Mouse (Mus musculus): ENCODE measurements around the gene Pyroxd1. TPM values are rescaled to one million over a fixed set of nuclear protein-coding genes. Genes with fewer than 3 reads are reported as not detected.

The Pyroxd1 gene
- polyA plus RNA-seq, 1 experiment from 2014 or later = 17.1 TPM

GRCm38 (mm10) chr6:142379961-142380360 lies 34.5 kb downstream of the Pyroxd1 start:
- no peak for ATAC-seq (ENCODE audit: insufficient read depth, low FRiP score, low read depth)
- Histone ChIP-seq H3K4me3 (replicated peaks) (no peak overlapping the region), H3K9me3 (no peaks in the 10 kb centered on the region), H3K9ac (no peak overlapping the region), H3K4me1 (no peaks in the 10 kb centered on the region), H3K27me3 (replicated peaks) (no peaks in the 10 kb centered on the region), H3K4me2 (no peak overlapping the region), H3K27ac (no peak overlapping the region), H3K36me3 (peaks cover 4% of the 10 kb centered on the region; the same call in 1 of the 2 replicates)
- 91% methylated on average over 6 of the region's 6 CpGs for WGBS

- Histone ChIP-seq H3K4me3 (replicated peaks) (no peak overlapping the region), H3K27me3 (replicated peaks) (no peaks in the 10 kb centered on the region), H3K4me1 (no peaks in the 10 kb centered on the region), H3K27ac (no peak overlapping the region), H3K9ac (no peak overlapping the region), H3K36me3 (no peaks in the 10 kb centered on the region), H3K4me2 (no peak overlapping the region), H3K9me3 (no peaks in the 10 kb centered on the region)
- 86% methylated on average over 7 of the region's 7 CpGs for WGBS
- no peak for ATAC-seq (ENCODE audit: insufficient read depth, low FRiP score, low read depth)
Measured at GRCm38 (mm10) chr6:142381615-142382014, 36.2 kb downstream of the Pyroxd1 start.

GRCm38 (mm10) chr6:142384521-142384920 lies 39.1 kb downstream of the Pyroxd1 start:
- ATAC-seq (ENCODE audit: insufficient read depth, low FRiP score, low read depth) = no peak
- Histone ChIP-seq H3K4me1 (peaks cover 12% of the 10 kb centered on the region; the same call in 1 of the 2 replicates), H3K36me3 (no peaks in the 10 kb centered on the region), H3K4me2 (no peak overlapping the region), H3K9ac (no peak overlapping the region), H3K9me3 (no peaks in the 10 kb centered on the region), H3K27me3 (replicated peaks) (no peaks in the 10 kb centered on the region), H3K27ac (no peak overlapping the region), H3K4me3 (replicated peaks) (no peak overlapping the region)
- 90% methylated on average over 9 of the region's 9 CpGs for WGBS

- H3K27ac ChIP-seq = no peak overlapping the region
- ATAC-seq (ENCODE audit: insufficient read depth, low FRiP score, low read depth) = peak; percentile 71
- peaks cover 12% of the 10 kb centered on the region; the same call in 1 of the 2 replicates for H3K4me1 ChIP-seq
- H3K4me2 ChIP-seq = peak overlapping the region; percentile 69
- 4% methylated on average over 31 of the region's 31 CpGs for WGBS
- H3K36me3 ChIP-seq = no peaks in the 10 kb centered on the region
- H3K9ac ChIP-seq = peak overlapping the region; percentile 44
- peak overlapping the region; percentile 99 for H3K4me3 ChIP-seq (replicated peaks)
- H3K27me3 ChIP-seq (replicated peaks) = no peaks in the 10 kb centered on the region
- H3K9me3 ChIP-seq = no peaks in the 10 kb centered on the region
Measured at GRCm38 (mm10) chr6:142386285-142387010, 41.0 kb downstream of the Pyroxd1 start.

GRCm38 (mm10) chr6:142387011-142387754 lies 41.7 kb downstream of the Pyroxd1 start, which contains the start of the genes Recql and Golt1b:
Gene Recql (minus strand): TSS chr6:142387087.
Gene Golt1b (plus strand): TSS chr6:142387221.
- no peaks in the 10 kb centered on the region for H3K9me3 ChIP-seq
- peak within 1 kb of the TSS; percentile 70 for H3K4me2 ChIP-seq
- H3K36me3 ChIP-seq = no peaks in the 10 kb centered on the region
- H3K4me1 ChIP-seq = peaks cover 12% of the 10 kb centered on the region; the same call in 1 of the 2 replicates
- H3K27ac ChIP-seq = no peak within 1 kb of the TSS
- H3K9ac ChIP-seq = peak within 1 kb of the TSS; percentile 93
- no peaks in the 10 kb centered on the region for H3K27me3 ChIP-seq (replicated peaks)
- H3K4me3 ChIP-seq (replicated peaks) = peak within 1 kb of the TSS; percentile 99
- WGBS = under 1% methylated on average over 87 of the region's 87 CpGs
- ATAC-seq (ENCODE audit: insufficient read depth, low FRiP score, low read depth) = peak; percentile 100

- Histone ChIP-seq H3K4me2 (peak overlapping the region; percentile 70), H3K27ac (no peak overlapping the region), H3K4me1 (peaks cover 12% of the 10 kb centered on the region; the same call in 1 of the 2 replicates), H3K27me3 (replicated peaks) (no peaks in the 10 kb centered on the region), H3K9ac (peak overlapping the region; percentile 93), H3K36me3 (peaks cover under 1% of the 10 kb centered on the region; the same call in 1 of the 2 replicates), H3K4me3 (replicated peaks) (peak overlapping the region; percentile 99), H3K9me3 (no peaks in the 10 kb centered on the region)
- ATAC-seq (ENCODE audit: insufficient read depth, low FRiP score, low read depth) = no peak
- 15% methylated on average over 8 of the region's 8 CpGs for WGBS
Measured at GRCm38 (mm10) chr6:142387755-142388271, 42.4 kb downstream of the Pyroxd1 start.

- Histone ChIP-seq H3K4me3 (replicated peaks) (no peak overlapping the region), H3K9me3 (no peaks in the 10 kb centered on the region), H3K4me1 (peaks cover 12% of the 10 kb centered on the region; the same call in 1 of the 2 replicates), H3K4me2 (no peak overlapping the region), H3K36me3 (peaks cover 8% of the 10 kb centered on the region; the same call in 1 of the 2 replicates), H3K27me3 (replicated peaks) (no peaks in the 10 kb centered on the region), H3K9ac (no peak overlapping the region), H3K27ac (no peak overlapping the region)
- ATAC-seq (ENCODE audit: insufficient read depth, low FRiP score, low read depth) = no peak
- WGBS = 83% methylated on average over 2 of the region's 2 CpGs
Measured at GRCm38 (mm10) chr6:142389101-142389500, 43.6 kb downstream of the Pyroxd1 start.

- Histone ChIP-seq H3K9ac (no peak overlapping the region), H3K4me2 (no peak overlapping the region), H3K36me3 (peaks cover 19% of the 10 kb centered on the region), H3K27me3 (replicated peaks) (no peaks in the 10 kb centered on the region), H3K4me3 (replicated peaks) (no peak overlapping the region), H3K27ac (no peak overlapping the region), H3K9me3 (no peaks in the 10 kb centered on the region), H3K4me1 (peaks cover 12% of the 10 kb centered on the region; the same call in 1 of the 2 replicates)
- ATAC-seq (ENCODE audit: insufficient read depth, low FRiP score, low read depth) = no peak
- WGBS = 74% methylated on average over 5 of the region's 5 CpGs
Measured at GRCm38 (mm10) chr6:142392312-142392711, 46.9 kb downstream of the Pyroxd1 start.

GRCm38 (mm10) chr6:142394669-142395068 lies 49.2 kb downstream of the Pyroxd1 start:
- WGBS = 85% methylated on average over 5 of the region's 5 CpGs
- no peak overlapping the region for H3K4me3 ChIP-seq (replicated peaks)
- H3K4me2 ChIP-seq = no peak overlapping the region
- H3K36me3 ChIP-seq = peaks cover 19% of the 10 kb centered on the region
- ATAC-seq (ENCODE audit: insufficient read depth, low FRiP score, low read depth) = no peak
- H3K9me3 ChIP-seq = no peaks in the 10 kb centered on the region
- H3K27me3 ChIP-seq (replicated peaks) = no peaks in the 10 kb centered on the region
- H3K9ac ChIP-seq = no peak overlapping the region
- no peaks in the 10 kb centered on the region for H3K4me1 ChIP-seq
- no peak overlapping the region for H3K27ac ChIP-seq

- ATAC-seq (ENCODE audit: insufficient read depth, low FRiP score, low read depth) = no peak
- Histone ChIP-seq H3K4me3 (replicated peaks) (no peak overlapping the region), H3K9ac (no peak overlapping the region), H3K36me3 (peaks cover 22% of the 10 kb centered on the region), H3K27ac (no peak overlapping the region), H3K4me2 (no peak overlapping the region), H3K27me3 (replicated peaks) (no peaks in the 10 kb centered on the region), H3K9me3 (no peaks in the 10 kb centered on the region), H3K4me1 (no peaks in the 10 kb centered on the region)
- 89% methylated on average over 6 of the region's 6 CpGs for WGBS
Measured at GRCm38 (mm10) chr6:142395756-142396155, 50.3 kb downstream of the Pyroxd1 start.

GRCm38 (mm10) chr6:142411140-142411539 lies 65.7 kb downstream of the Pyroxd1 start:
- Histone ChIP-seq H3K4me1 (no peaks in the 10 kb centered on the region), H3K27ac (no peak overlapping the region), H3K4me2 (no peak overlapping the region), H3K4me3 (replicated peaks) (no peak overlapping the region), H3K27me3 (replicated peaks) (peaks cover 12% of the 10 kb centered on the region), H3K36me3 (no peaks in the 10 kb centered on the region), H3K9me3 (no peaks in the 10 kb centered on the region), H3K9ac (no peak overlapping the region)
- ATAC-seq (ENCODE audit: insufficient read depth, low FRiP score, low read depth) = no peak
- 16% methylated on average over 1 of the region's 1 CpGs for WGBS
